Mouse (Mus musculus) heart, embryonic 13.5 days (tissue): ENCODE results near the gene Ddx25. TPM values are rescaled to one million over a fixed set of nuclear protein-coding genes. Genes with fewer than 3 reads are reported as not detected.

Source experiments
- ATAC-seq: fragments of 200-750 bp; cut with Nextera tagmentation; 2 replicates; pipeline ENCODE4 v1.8.0; 2017; ENCODE audit warnings: moderate TSS enrichment; ENCODE audit not compliant: insufficient number of reproducible peaks, low FRiP score, low TSS enrichment; ENCODE audit errors: extremely low read depth
- H3K27ac ChIP-seq: fragments of 300-500 bp; sonication (generic); replicated peaks from 2 replicates; pipeline ENCODE4 v1.5.1; 2015; ENCODE audit warnings: moderate library complexity, mild to moderate bottlenecking, inconsistent platforms
- H3K27me3 ChIP-seq: fragments of 300-500 bp; sonication (generic); replicated peaks from 2 replicates; pipeline ENCODE4 v1.6.1; 2015; ENCODE audit warnings: mild to moderate bottlenecking, inconsistent platforms
- H3K36me3 ChIP-seq: fragments of 300-500 bp; sonication (generic); 2 replicates; pipeline ENCODE4 v1.6.1; 2015; ENCODE audit warnings: mild to moderate bottlenecking, inconsistent platforms
- H3K4me1 ChIP-seq: fragments of 300-500 bp; sonication (generic); 2 replicates; pipeline ENCODE4 v1.6.1; 2015; ENCODE audit warnings: inconsistent platforms
- H3K4me2 ChIP-seq: fragments of 300-500 bp; sonication (generic); 2 replicates; pipeline ENCODE4 v1.6.1; 2015; ENCODE audit warnings: inconsistent platforms, mild to moderate bottlenecking, moderate library complexity
- H3K4me3 ChIP-seq: fragments of 300-500 bp; sonication (generic); 2 replicates; pipeline ENCODE4 v1.5.1; 2015; ENCODE audit warnings: moderate library complexity, mild to moderate bottlenecking, inconsistent platforms
- H3K9ac ChIP-seq: fragments of 300-500 bp; sonication (generic); 2 replicates; pipeline ENCODE4 v1.6.1; 2015; ENCODE audit warnings: inconsistent platforms, mild to moderate bottlenecking, moderate library complexity
- H3K9me3 ChIP-seq: fragments of 300-500 bp; sonication (generic); 2 replicates; pipeline ENCODE4 v1.6.1; 2016; ENCODE audit warnings: inconsistent platforms
- WGBS: fragments of 180-500 bp; shearing (Covaris S2); methylation state at CpG from one replicate; pipeline ENCODE4 v1.1.7; 2015; ENCODE audit warnings: mixed read lengths; 5-methylcytosine and 5-hydroxymethylcytosine counted together
- polyA plus RNA-seq: library from polyadenylated mRNA; unstranded; fragments of >200 nt; fragmentation: Nextera tagmentation; extraction: Ambion mirVana; gene quantifications from 2 replicates; pipeline ENCODE4 v1.2.1, GENCODE M21; 2015

The Ddx25 gene
- polyA plus RNA-seq, 1 experiment from 2014 or later: 1.5 TPM

DNA sequence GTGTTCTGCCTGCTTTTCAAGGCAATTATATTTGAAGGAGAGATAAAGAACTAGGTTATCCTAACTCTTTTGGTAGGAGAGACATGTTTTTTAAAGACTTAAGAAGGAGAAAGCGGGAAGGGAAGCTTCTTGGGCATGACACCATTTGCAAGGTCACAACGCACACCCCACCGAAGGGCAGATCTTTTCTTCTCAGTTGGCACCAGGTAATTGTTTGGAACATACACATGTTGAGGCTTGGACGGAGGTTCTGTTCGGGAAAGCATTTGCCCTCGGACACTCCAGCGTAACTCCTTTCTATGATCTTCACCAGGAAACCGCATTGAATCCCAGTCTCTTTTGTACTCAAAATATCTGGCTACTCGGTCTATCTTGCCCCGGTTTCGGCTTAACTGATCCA lies 2.7 kb upstream of the Ddx25 start:
- Histone ChIP-seq H3K27me3 (peaks cover 21% of the 10 kb centered on the region), H3K4me1 (peaks cover 41% of the 10 kb centered on the region), H3K9ac (no peak overlapping the region), H3K4me3 (no peak overlapping the region), H3K27ac (no peak overlapping the region), H3K4me2 (no peak overlapping the region), H3K36me3 (peaks cover 38% of the 10 kb centered on the region), H3K9me3 (no peaks in the 10 kb centered on the region)
- no peak for ATAC-seq
- 94% methylated on average over 11 of the region's 11 CpGs for WGBS

DNA sequence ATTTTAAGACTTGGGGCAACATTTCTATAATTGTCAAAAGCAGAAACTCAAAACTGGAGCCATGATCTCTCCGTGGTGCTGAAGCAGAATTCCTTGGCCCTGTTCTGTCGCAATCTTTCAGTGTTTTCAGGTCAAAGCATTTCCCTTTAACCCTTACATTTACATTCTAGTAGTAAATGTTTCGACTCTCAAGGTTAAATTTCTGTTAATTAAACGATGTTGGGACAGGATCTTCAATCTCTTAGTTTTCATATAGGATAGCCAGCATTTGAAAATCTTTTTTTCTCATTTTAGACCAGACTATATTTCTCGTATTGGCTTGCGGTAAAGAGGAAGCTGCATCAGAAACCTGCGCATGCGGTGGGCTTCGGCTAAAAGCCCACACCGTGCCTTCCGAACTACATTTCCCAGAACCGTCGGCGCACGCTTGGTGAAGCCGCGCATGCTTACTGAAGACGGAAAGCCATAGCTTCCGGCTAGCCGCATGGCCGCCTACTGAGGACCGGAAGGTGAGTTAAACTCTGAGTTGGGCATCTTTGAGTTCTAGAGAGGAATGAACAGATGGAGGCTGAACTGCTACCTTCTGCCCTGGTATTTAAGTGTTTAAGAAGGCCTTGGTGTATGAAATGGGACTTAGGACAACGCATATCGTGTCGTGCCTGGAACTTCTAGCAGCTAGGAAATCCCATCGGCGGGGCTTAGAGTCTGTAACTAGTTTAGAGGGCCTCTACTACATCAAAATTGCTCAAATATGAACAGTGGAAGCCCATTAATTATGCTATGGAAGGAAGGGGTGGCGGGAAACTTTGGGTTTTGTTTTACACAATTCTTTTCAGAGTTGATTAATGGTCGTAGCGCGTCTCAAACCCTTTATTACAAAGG lies 922 bp upstream of the Ddx25 start:
- Histone ChIP-seq H3K9me3 (no peaks in the 10 kb centered on the region), H3K9ac (peak overlapping the region; percentile 83), H3K4me3 (peak overlapping the region; percentile 73), H3K27me3 (peaks cover 29% of the 10 kb centered on the region), H3K4me1 (peaks cover 26% of the 10 kb centered on the region), H3K27ac (peak overlapping the region; percentile 63), H3K36me3 (peaks cover 22% of the 10 kb centered on the region), H3K4me2 (peak overlapping the region; percentile 99)
- peak; percentile 41; the same call in 1 of the 2 replicates for ATAC-seq
- 2% methylated on average over 31 of the region's 31 CpGs for WGBS

DNA sequence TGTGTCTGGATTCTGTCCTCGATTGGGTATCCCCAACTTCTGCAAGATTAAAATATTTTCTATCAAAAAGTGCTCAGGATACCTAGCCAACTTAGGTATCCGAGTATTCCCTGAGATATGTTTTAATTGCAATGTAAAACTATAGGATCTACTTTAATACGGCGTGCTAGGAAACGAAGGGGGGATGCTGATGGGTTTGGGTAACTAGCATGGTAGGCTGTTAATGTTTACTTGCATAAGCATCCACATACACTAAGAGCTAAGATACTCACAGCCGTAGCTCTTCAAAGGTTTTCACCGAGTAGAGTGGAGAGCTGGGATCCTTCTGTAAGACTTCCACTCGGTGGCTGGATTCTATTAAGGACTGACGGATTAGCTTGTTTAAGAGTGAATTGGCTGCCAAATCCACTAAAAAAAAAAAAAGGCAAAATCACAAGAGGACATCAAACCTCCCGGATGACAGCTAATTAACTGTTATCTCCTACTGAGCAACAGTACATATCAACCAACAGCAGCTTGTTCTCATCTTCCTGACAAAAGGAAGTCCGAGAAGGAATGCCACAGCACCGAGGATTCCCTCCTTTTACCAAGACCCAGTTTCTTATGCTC lies 1.7 kb downstream of the Ddx25 start:
- no peaks in the 10 kb centered on the region for H3K9me3 ChIP-seq
- ATAC-seq: no peak
- H3K9ac ChIP-seq: no peak overlapping the region
- peaks cover 38% of the 10 kb centered on the region for H3K4me1 ChIP-seq
- H3K27ac ChIP-seq: no peak overlapping the region
- peaks cover 29% of the 10 kb centered on the region for H3K27me3 ChIP-seq
- H3K36me3 ChIP-seq: peaks cover 8% of the 10 kb centered on the region
- H3K4me2 ChIP-seq: no peak overlapping the region
- 45% methylated on average over 12 of the region's 12 CpGs for WGBS
- no peak overlapping the region for H3K4me3 ChIP-seq

DNA sequence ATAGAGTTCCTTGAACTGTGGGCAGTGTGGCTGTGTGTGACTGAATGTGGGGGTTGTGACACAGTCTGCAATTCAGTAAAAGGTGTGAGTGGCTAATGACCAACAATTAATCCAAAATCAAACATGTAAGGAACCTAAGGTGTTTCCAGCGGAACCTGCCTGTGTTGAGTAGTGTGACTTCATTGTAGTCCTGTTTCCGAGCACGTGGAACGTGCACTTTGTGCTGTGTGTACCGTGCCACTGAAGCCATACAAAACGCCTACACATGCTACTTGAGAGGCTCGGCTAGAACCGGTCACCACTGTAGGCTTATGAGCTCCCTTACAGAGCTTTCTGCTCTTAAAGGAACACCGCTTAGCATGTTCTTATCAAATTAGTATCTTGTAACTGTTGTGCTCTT lies 9.9 kb downstream of the Ddx25 start:
- WGBS: 75% methylated on average over 9 of the region's 9 CpGs
- no peak overlapping the region for H3K27ac ChIP-seq
- ATAC-seq: no peak

DNA sequence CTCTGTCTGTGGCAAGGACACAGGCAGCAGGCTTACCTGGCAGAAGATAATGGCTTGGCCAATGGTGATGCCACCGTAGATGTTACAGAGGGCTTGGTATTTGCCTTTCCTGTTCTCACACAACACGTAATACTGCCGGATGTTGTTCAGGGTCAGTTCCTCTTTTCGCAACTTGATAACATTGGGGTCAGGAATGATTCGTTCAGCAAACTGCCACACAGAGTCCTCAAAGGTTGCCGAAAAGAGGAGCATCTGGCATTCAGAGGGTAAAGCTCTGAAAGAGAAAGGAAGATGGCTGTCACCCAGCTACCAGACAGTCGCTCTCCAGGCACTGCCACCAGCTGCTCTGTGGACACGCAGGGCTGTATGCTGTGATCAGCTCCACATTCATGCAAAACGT lies 11.6 kb downstream of the Ddx25 start:
- H3K9ac ChIP-seq: no peak overlapping the region
- no peak for ATAC-seq
- no peaks in the 10 kb centered on the region for H3K4me1 ChIP-seq
- H3K27ac ChIP-seq: no peak overlapping the region
- WGBS: 68% methylated on average over 9 of the region's 9 CpGs
- H3K27me3 ChIP-seq: no peaks in the 10 kb centered on the region
- H3K4me3 ChIP-seq: no peak overlapping the region
- H3K4me2 ChIP-seq: no peak overlapping the region
- no peaks in the 10 kb centered on the region for H3K36me3 ChIP-seq
- H3K9me3 ChIP-seq: no peaks in the 10 kb centered on the region

More for the DNA sequence above, 9.9 kb downstream of the Ddx25 start:
- Histone ChIP-seq H3K4me2 (no peak overlapping the region), H3K36me3 (no peaks in the 10 kb centered on the region), H3K9ac (no peak overlapping the region), H3K27me3 (no peaks in the 10 kb centered on the region), H3K9me3 (no peaks in the 10 kb centered on the region), H3K4me3 (no peak overlapping the region), H3K4me1 (peaks cover 9% of the 10 kb centered on the region)

DNA sequence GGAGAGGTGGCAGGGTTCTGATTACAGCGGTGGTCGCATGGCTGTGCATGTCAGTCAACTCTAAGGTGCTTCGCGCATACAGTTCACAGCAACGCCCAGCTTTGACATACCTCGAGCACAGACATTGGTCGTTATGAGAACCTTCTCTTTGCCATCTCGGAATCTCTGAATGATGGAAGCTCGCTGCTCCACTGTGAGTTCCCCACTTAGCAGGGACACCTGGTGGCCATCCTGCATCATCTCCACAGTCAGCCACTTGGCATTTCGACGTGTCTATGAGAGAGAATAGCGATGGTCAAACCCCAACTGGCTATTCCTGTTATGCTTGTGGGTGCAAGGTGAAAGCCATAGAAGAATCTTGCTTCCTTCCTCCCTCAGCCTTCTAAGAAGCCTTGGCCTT lies 12.6 kb downstream of the Ddx25 start:
- H3K36me3 ChIP-seq: no peaks in the 10 kb centered on the region
- no peak overlapping the region for H3K27ac ChIP-seq
- no peak for ATAC-seq
- no peaks in the 10 kb centered on the region for H3K9me3 ChIP-seq
- no peak overlapping the region for H3K9ac ChIP-seq
- H3K4me1 ChIP-seq: no peaks in the 10 kb centered on the region
- no peak overlapping the region for H3K4me3 ChIP-seq
- no peaks in the 10 kb centered on the region for H3K27me3 ChIP-seq
- H3K4me2 ChIP-seq: no peak overlapping the region
- WGBS: 60% methylated on average over 12 of the region's 12 CpGs

DNA sequence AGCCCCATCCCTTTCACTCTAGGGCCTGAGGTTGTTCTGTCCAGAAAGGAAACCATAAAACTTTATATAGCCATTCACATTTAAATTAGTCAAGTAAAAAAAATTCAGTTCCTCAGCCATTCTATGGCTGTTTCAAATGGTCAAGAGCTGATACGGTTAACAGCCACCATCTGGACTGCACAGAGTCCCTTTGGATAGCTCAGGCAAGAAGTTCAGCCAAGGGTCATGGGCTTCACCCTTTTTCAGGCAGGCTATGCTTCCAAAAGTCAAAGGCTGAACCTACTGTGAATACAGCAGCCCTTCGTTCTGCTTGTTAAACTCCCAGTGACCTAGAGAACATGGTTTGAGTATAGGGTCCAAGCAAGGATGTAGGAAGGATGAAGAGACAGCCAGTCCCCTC lies 13.7 kb downstream of the Ddx25 start:
- Histone ChIP-seq H3K9me3 (no peaks in the 10 kb centered on the region), H3K4me1 (no peaks in the 10 kb centered on the region), H3K27me3 (no peaks in the 10 kb centered on the region), H3K4me2 (no peak overlapping the region), H3K9ac (no peak overlapping the region), H3K4me3 (no peak overlapping the region), H3K36me3 (no peaks in the 10 kb centered on the region), H3K27ac (no peak overlapping the region)
- no peak for ATAC-seq
- 58% methylated on average over 2 of the region's 2 CpGs for WGBS

DNA sequence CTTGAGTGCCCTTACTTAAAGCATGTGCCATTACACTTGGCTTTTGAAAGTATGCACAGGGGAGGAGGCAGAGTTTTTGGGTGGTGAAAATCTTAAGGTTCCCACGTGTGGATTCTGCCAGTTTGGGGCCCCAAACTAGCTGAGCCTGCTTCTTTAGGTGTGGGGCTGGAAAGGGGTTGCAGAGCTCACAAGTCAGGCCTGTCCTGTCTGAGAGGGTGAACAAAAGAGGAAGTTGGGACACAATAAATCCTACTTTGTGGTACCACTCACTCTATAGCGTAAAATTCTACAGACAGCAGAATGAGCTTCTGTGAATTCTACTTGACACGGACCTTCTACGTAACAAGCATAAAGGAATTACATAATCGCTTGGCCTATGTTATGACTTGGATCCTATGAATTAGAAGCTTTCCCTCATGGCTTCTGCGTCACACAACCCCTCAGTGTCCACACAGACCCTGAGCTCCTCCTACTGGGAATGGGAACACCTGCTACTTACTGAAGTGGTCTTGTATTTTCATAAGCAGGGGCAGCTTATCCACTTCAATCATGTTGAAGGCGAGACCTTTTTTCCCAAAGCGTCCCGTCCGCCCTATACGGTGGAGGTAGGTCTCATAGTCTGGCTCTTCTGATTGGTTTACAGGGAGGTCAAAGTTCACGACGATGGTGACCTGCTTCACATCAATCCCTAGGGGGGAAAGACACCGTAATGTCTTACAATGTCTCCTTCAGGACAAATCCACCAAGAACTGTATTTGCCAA lies 15.0 kb downstream of the Ddx25 start:
- Histone ChIP-seq H3K27ac (no peak overlapping the region), H3K4me3 (no peak overlapping the region), H3K27me3 (no peaks in the 10 kb centered on the region), H3K4me2 (no peak overlapping the region), H3K9me3 (no peaks in the 10 kb centered on the region), H3K4me1 (peaks cover 8% of the 10 kb centered on the region), H3K9ac (no peak overlapping the region), H3K36me3 (no peaks in the 10 kb centered on the region)
- ATAC-seq: no peak
- 82% methylated on average over 14 of the region's 14 CpGs for WGBS

DNA sequence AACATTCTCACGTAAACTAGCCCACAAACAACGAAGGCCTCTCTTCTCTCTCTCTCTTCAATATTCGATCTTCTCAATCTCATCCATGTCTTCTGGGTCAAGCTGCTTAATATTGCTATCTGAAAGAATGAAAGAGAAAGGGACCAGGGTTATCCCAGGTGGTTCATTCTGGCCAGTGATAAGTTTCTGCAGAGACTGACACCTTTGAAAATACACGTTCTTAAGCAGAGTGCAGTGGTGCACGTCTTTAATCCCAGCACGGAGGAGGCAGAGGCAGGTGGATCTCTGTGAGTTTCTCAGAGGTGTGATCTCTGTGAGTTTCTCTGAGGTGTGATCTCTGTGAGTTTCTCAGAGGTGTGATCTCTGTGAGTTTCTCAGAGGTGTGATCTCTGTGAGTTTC lies 16.4 kb downstream of the Ddx25 start:
- ATAC-seq: no peak
- WGBS: 55% methylated on average over 6 of the region's 6 CpGs
- no peak overlapping the region for H3K9ac ChIP-seq
- no peak overlapping the region for H3K4me3 ChIP-seq
- no peak overlapping the region for H3K4me2 ChIP-seq
- no peaks in the 10 kb centered on the region for H3K9me3 ChIP-seq
- peaks cover 20% of the 10 kb centered on the region for H3K4me1 ChIP-seq
- no peaks in the 10 kb centered on the region for H3K36me3 ChIP-seq
- no peaks in the 10 kb centered on the region for H3K27me3 ChIP-seq
- H3K27ac ChIP-seq: no peak overlapping the region

DNA sequence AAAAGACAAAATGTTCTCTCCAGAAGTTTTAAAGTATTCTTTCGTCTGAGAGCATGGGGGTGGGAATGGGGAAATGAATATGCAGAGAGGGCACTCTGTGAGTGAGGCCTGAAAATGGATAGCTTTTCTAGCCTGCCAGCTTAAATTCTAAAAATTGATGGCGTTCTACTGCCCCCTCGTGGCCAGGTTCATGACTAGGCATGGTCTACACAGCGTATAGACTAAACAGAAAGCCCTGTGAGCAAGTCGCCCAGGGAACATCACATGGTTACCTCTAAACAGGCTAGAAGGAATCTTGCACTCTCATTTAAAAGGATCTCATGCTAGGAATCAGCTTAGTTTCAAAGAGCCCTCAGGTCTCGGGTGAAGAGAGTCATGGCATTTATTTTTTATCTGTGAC lies 16.8 kb downstream of the Ddx25 start:
- no peak overlapping the region for H3K9ac ChIP-seq
- no peak overlapping the region for H3K4me3 ChIP-seq
- no peaks in the 10 kb centered on the region for H3K9me3 ChIP-seq
- no peak overlapping the region for H3K4me2 ChIP-seq
- no peaks in the 10 kb centered on the region for H3K27me3 ChIP-seq
- no peak overlapping the region for H3K27ac ChIP-seq
- H3K36me3 ChIP-seq: no peaks in the 10 kb centered on the region
- no peak for ATAC-seq
- peaks cover 20% of the 10 kb centered on the region for H3K4me1 ChIP-seq
- 10% methylated on average over 6 of the region's 6 CpGs for WGBS

DNA sequence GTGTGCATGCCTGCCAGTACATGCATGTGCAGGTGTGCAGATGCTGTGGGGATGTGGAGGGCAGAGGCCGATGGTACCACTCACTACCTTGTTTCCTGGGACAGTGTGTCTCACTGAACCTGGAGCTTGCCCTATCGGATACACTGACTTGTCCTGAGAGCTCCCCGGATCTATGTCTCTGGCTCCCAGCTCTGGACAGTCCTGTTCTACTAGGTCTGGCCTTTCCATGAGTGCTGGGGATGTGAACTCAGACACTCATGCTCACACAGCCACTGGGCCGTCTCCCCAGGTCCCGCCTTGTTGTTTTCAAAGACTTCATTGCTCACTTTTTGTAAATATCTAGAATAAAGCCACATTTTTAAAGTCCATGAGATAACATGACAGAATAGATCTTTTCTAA lies 17.3 kb downstream of the Ddx25 start:
- 79% methylated on average over 5 of the region's 5 CpGs for WGBS
- no peak overlapping the region for H3K27ac ChIP-seq
- no peak for ATAC-seq

More for the DNA sequence above, 17.3 kb downstream of the Ddx25 start:
- no peak overlapping the region for H3K4me2 ChIP-seq
- peaks cover 20% of the 10 kb centered on the region for H3K4me1 ChIP-seq
- H3K9me3 ChIP-seq: no peaks in the 10 kb centered on the region
- no peaks in the 10 kb centered on the region for H3K36me3 ChIP-seq
- H3K9ac ChIP-seq: no peak overlapping the region
- no peak overlapping the region for H3K4me3 ChIP-seq
- no peaks in the 10 kb centered on the region for H3K27me3 ChIP-seq
